ENCODE assay signal across 8 mouse cellular contexts in the genomic region with DNA sequence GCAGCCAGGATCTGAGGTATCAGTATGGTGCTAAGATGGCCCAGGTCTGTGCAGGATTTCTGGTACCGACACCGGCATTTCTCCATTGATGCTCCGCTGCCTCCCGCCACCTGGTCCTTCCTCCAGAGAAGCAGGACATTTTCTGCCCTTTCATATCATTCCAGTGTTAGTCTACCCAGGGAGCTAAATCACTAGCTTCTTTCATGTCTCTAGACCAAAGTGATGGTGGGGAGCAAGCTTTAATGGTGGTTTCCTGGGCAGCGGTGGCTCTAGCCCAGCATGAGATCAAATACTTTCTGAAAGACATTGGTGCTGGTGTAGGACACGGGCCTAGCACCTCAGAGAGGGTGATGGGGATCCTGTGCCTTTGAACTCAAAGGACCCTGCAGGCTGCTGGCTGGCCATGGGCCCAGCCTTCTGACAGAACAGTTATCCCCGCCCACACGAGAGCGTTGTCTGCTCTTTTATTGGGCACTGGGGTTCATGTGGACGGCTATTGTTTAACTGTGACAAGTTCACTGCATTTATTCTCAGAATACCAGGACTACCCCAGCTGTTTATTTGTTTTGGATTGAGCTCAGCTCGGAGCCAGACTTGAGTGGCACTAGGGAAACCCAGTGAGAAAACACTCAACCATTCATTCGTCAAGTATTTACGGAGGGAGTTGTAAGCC. TPM values are rescaled to one million over a fixed set of nuclear protein-coding genes. Genes with fewer than 3 reads are reported as not detected.
DNase-seq lines count a peak whose midpoint lies in the region; ATAC-seq lines count a peak whose summit lies in the region.
"Had no signal": no experiment of that assay in that cellular context is flagged by ENCODE, and none has a peak within 500 bp of the region (broad histone marks: within the 10 kb centered on the region; RNA-seq: fewer than 3 reads in every experiment).

No protein-coding gene starts in this region.

- no peaks in the 10 kb centered on the region for H3K36me3 ChIP-seq in forebrain, embryonic 16.5 days (ENCODE audit: control insufficient read depth, insufficient read depth)
- H3K36me3 ChIP-seq in neural tube, embryonic 12.5 days = no peaks in the 10 kb centered on the region
- H3K36me3 ChIP-seq: embryonic facial prominence, embryonic 15.5 days had no signal

- DNase-seq in layer of hippocampus, postnatal 10 days (ENCODE audit: low spot score in 2 of 2) = peak; percentile 39 to 52
- no peak for DNase-seq in layer of hippocampus, adult 9-11 months
- DNase-seq in kidney, postnatal 14 days = peak; percentile 61
- no peak for DNase-seq in gastrocnemius, postnatal 10 days
- no peak for DNase-seq in natural killer cell, adult 2 months (ENCODE audit: low spot score in 2 of 2)

- no peak overlapping the region for H3K4me2 ChIP-seq in forebrain, embryonic 16.5 days (ENCODE audit: low read length)
- no peak overlapping the region for H3K4me2 ChIP-seq in neural tube, embryonic 12.5 days (replicated peaks)
- H3K4me2 ChIP-seq: embryonic facial prominence, embryonic 15.5 days had no signal

- H3K9ac ChIP-seq in forebrain, embryonic 16.5 days (replicated peaks; ENCODE audit: low read depth, low read length) = no peak overlapping the region
- no peak overlapping the region for H3K9ac ChIP-seq in neural tube, embryonic 12.5 days
- H3K9ac ChIP-seq: embryonic facial prominence, embryonic 15.5 days had no signal

- H3K4me3 ChIP-seq in forebrain, embryonic 16.5 days (replicated peaks; ENCODE audit: low read length) = no peak overlapping the region
- no peak overlapping the region for H3K4me3 ChIP-seq in neural tube, embryonic 12.5 days
- H3K4me3 ChIP-seq: embryonic facial prominence, embryonic 15.5 days had no signal

- H3K4me1 ChIP-seq in forebrain, embryonic 16.5 days (replicated peaks; ENCODE audit: control insufficient read depth, insufficient read depth, low read length) = peaks cover 9% of the 10 kb centered on the region; the same call in 1 of the 2 replicates
- H3K4me1 ChIP-seq in neural tube, embryonic 12.5 days = peaks cover 7% of the 10 kb centered on the region; the same call in 1 of the 2 replicates

- H3K9me3 ChIP-seq in forebrain, embryonic 16.5 days (ENCODE audit: control insufficient read depth, low read length) = no peaks in the 10 kb centered on the region
- no peaks in the 10 kb centered on the region for H3K9me3 ChIP-seq in neural tube, embryonic 12.5 days
- H3K9me3 ChIP-seq: embryonic facial prominence, embryonic 15.5 days had no signal

- peak overlapping the region; percentile 59 for H3K27ac ChIP-seq in forebrain, embryonic 16.5 days (ENCODE audit: low read length)
- no peak overlapping the region for H3K27ac ChIP-seq in neural tube, embryonic 12.5 days
- H3K27ac ChIP-seq: embryonic facial prominence, embryonic 15.5 days had no signal

- ATAC-seq in forebrain, embryonic 16.5 days = peak; percentile 74
- 0 out of 2 replicates have a peak, but pooled peaks have one; percentile 17 for ATAC-seq in neural tube, embryonic 12.5 days (ENCODE audit: low FRiP score, low read depth)

- 43% methylated on average over 13 of the region's 13 CpGs for WGBS in forebrain, embryonic 16.5 days
- 51% methylated on average over 13 of the region's 13 CpGs for WGBS in neural tube, embryonic 12.5 days

- no peaks in the 10 kb centered on the region for H3K27me3 ChIP-seq in forebrain, embryonic 16.5 days (replicated peaks; ENCODE audit: control insufficient read depth, insufficient read depth, low read length)
- no peaks in the 10 kb centered on the region for H3K27me3 ChIP-seq in neural tube, embryonic 12.5 days (replicated peaks)
- H3K27me3 ChIP-seq: embryonic facial prominence, embryonic 15.5 days had no signal

RNA-seq across cellular contexts. Expression of gene Sirpa, which starts 31.7 kb away (rescaled TPM):
- 100 to 1,000 TPM; 207 to 208 TPM for total RNA-seq in layer of hippocampus, postnatal 10 days (2021)
- 30.2 and 34.8 TPM in 2 replicates for polyA plus RNA-seq in forebrain, embryonic 16.5 days (2015; fragmentation: Nextera tagmentation; extraction: Ambion mirVana)
- 21.3 and 21.9 TPM in 2 replicates for polyA plus RNA-seq in neural tube, embryonic 12.5 days (2016; fragmentation: Nextera tagmentation; extraction: Ambion mirVana)
- total RNA-seq in gastrocnemius, postnatal 10 days (2021) = 10 to 100 TPM; 17.2 to 29.1 TPM

Comparison
In these comparisons a context has a peak if more than half of its experiments do, and no peak if none do; other contexts are left out.
1. DNase-seq: peak in layer of hippocampus, postnatal 10 days (2 of 2) and kidney, postnatal 14 days (single experiment); none in layer of hippocampus, adult 9-11 months (single experiment), gastrocnemius, postnatal 10 days (single experiment) and natural killer cell, adult 2 months (0 of 2).
2. RNA of gene Sirpa, which starts 31.7 kb away (total RNA-seq): 207 to 208 TPM in layer of hippocampus, postnatal 10 days; 17.2 to 29.1 TPM in gastrocnemius, postnatal 10 days; every median in the first group is over 4 times any median in the second.